Mouse (Mus musculus) kidney, adult 18-20 months (tissue): ENCODE measurements around the gene Klhl11.

Experiments used
- DNase-seq: peaks from one replicate; pipeline ENCODE4 v3.0.0; 2021

Klhl11 gene

GRCm38 (mm10) chr11:100472197-100472934 lies at the start of gene Klhl11:
Gene Klhl11 (minus strand): TSS chr11:100472741.
- peak; percentile 92 for DNase-seq

- peak; percentile 65 for DNase-seq
Observed at GRCm38 (mm10) chr11:100520838-100521237, 48.3 kb upstream of the Klhl11 start.

- DNase-seq = no peak
Observed at GRCm38 (mm10) chr11:100519188-100519587, 46.6 kb upstream of the Klhl11 start.

GRCm38 (mm10) chr11:100518188-100518591 lies 45.6 kb upstream of the Klhl11 start:
- DNase-seq = peak; percentile 76

- DNase-seq = no peak
Observed at GRCm38 (mm10) chr11:100516291-100516690, 43.8 kb upstream of the Klhl11 start.

GRCm38 (mm10) chr11:100515789-100516188 lies 43.2 kb upstream of the Klhl11 start:
- DNase-seq = no peak

- DNase-seq = peak; percentile 43
Observed at GRCm38 (mm10) chr11:100515061-100515460, 42.5 kb upstream of the Klhl11 start.

- no peak for DNase-seq
Observed at GRCm38 (mm10) chr11:100513716-100514115, 41.2 kb upstream of the Klhl11 start.

- peak; percentile 41 for DNase-seq
Observed at GRCm38 (mm10) chr11:100512384-100512783, 39.8 kb upstream of the Klhl11 start.

GRCm38 (mm10) chr11:100510556-100510955 lies 38.0 kb upstream of the Klhl11 start:
- no peak for DNase-seq

- DNase-seq = no peak
Observed at GRCm38 (mm10) chr11:100505997-100506396, 33.5 kb upstream of the Klhl11 start.

- no peak for DNase-seq
Observed at GRCm38 (mm10) chr11:100504990-100505660, 32.6 kb upstream of the Klhl11 start.

GRCm38 (mm10) chr11:100501321-100501720 lies 28.8 kb upstream of the Klhl11 start:
- no peak for DNase-seq

- DNase-seq = peak; percentile 14
Observed at GRCm38 (mm10) chr11:100500651-100501050, 28.1 kb upstream of the Klhl11 start.

GRCm38 (mm10) chr11:100500241-100500640 lies 27.7 kb upstream of the Klhl11 start:
- DNase-seq = no peak

- no peak for DNase-seq
Observed at GRCm38 (mm10) chr11:100493771-100494170, 21.2 kb upstream of the Klhl11 start.

- DNase-seq = no peak
Observed at GRCm38 (mm10) chr11:100490951-100491350, 18.4 kb upstream of the Klhl11 start.

GRCm38 (mm10) chr11:100485801-100486538 lies 13.4 kb upstream of the Klhl11 start:
- DNase-seq = peak; percentile 36

- DNase-seq = no peak
Observed at GRCm38 (mm10) chr11:100484461-100484860, 11.9 kb upstream of the Klhl11 start.

- DNase-seq = no peak
Observed at GRCm38 (mm10) chr11:100479152-100479551, 6.6 kb upstream of the Klhl11 start.

- DNase-seq = no peak
Observed at GRCm38 (mm10) chr11:100476281-100476680, 3.7 kb upstream of the Klhl11 start.

GRCm38 (mm10) chr11:100472935-100473295 lies 374 bp upstream of the Klhl11 start:
- DNase-seq = no peak

GRCm38 (mm10) chr11:100471352-100472196 lies 967 bp downstream of the Klhl11 start:
- DNase-seq = no peak
